Comparison of ENCODE assay signal across 8 mouse cellular contexts in the genomic region with DNA sequence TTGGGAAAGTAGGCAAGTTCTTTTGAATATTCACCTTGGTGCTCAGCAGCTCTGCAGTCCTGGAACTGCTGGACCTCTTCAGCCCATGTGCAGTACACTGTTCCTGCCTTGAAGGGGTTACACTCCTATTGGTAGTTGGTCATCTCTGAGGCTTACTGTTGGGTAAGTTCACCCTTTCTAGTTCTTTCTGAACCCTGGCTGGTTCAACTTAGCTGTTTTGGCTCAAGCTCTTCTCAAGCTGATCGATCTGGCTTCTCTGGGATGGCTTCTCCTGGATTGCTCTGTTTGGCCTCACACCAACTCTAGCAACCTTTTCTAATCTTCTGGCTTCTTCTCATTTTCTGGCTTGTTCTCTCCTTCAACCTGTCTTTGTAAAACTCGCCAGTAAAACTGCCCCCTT. TPM values are rescaled to one million over a fixed set of nuclear protein-coding genes. Genes with fewer than 3 reads are reported as not detected.
DNase-seq lines count a peak whose midpoint lies in the region; ATAC-seq and TF ChIP-seq lines count a peak whose summit lies in the region.

No protein-coding gene starts in this region.

- no peak overlapping the region for H3K27ac ChIP-seq in heart, embryonic 14.5 days (replicated peaks in 1 of 2; ENCODE audit: control insufficient read depth in 1 of 2, insufficient read depth in 1 of 2, low read depth in 2 of 2, low read length in 2 of 2)
- H3K27ac ChIP-seq in hindbrain, embryonic 11.5 days (ENCODE audit: low read depth, low read length) = no peak overlapping the region
- H3K27ac ChIP-seq in midbrain, embryonic 12.5 days (replicated peaks) = no peak overlapping the region

- H3K9me3 ChIP-seq in heart, embryonic 14.5 days (ENCODE audit: control insufficient read depth, low read length) = no peaks in the 10 kb centered on the region
- no peaks in the 10 kb centered on the region for H3K9me3 ChIP-seq in G1E (replicated peaks)
- no peaks in the 10 kb centered on the region for H3K9me3 ChIP-seq in hindbrain, embryonic 11.5 days (ENCODE audit: control insufficient read depth, low read length)
- no peaks in the 10 kb centered on the region for H3K9me3 ChIP-seq in midbrain, embryonic 12.5 days

- peak overlapping the region in 1 of 2 experiments; percentile 99; a peak in 3 of 4 replicates for H3K4me3 ChIP-seq in heart, embryonic 14.5 days (ENCODE audit: control insufficient read depth in 1 of 2, insufficient read depth in 1 of 2, low read depth in 1 of 2, low read length in 2 of 2)
- peak overlapping the region; percentile 85 for H3K4me3 ChIP-seq in G1E (ENCODE audit: low read depth, low read length)
- peak overlapping the region; percentile 0; the same call in 1 of the 2 replicates for H3K4me3 ChIP-seq in hindbrain, embryonic 11.5 days (ENCODE audit: low read depth, low read length)
- H3K4me3 ChIP-seq in midbrain, embryonic 12.5 days = peak overlapping the region; percentile 99

- no peak for ATAC-seq in heart, embryonic 14.5 days (ENCODE audit: insufficient number of reproducible peaks, insufficient read depth, low FRiP score, low read depth)
- no peak for ATAC-seq in G1E (ENCODE audit: extremely low read depth, insufficient number of reproducible peaks, low FRiP score, poor library complexity, severe bottlenecking)
- no peak for ATAC-seq in hindbrain, embryonic 11.5 days (ENCODE audit: low FRiP score)
- ATAC-seq in midbrain, embryonic 12.5 days (ENCODE audit: low FRiP score, low read depth) = no peak

- H3K9ac ChIP-seq in heart, embryonic 14.5 days (ENCODE audit: low read length) = peak overlapping the region; percentile 100
- no peak overlapping the region for H3K9ac ChIP-seq in hindbrain, embryonic 11.5 days (ENCODE audit: low read depth, low read length)
- H3K9ac ChIP-seq in midbrain, embryonic 12.5 days (replicated peaks) = peak overlapping the region; percentile 52

- DNase-seq in heart, adult 8-10 months (ENCODE audit: low spot score) = no peak
- DNase-seq in G1E (ENCODE audit: low spot score) = no peak
- DNase-seq in hindbrain, embryonic 11.5 days (ENCODE audit: low spot score) = peak; percentile 8
- no peak for DNase-seq in urinary bladder, postnatal 4 days (ENCODE audit: low spot score in 2 of 2)
- DNase-seq in right cerebral cortex, adult 18-20 months = no peak
- no peak for DNase-seq in layer of hippocampus, adult 11-12 months (ENCODE audit: low spot score)

- WGBS in heart, embryonic 14.5 days = 66% methylated on average over 2 of the region's 2 CpGs
- WGBS in hindbrain, embryonic 11.5 days = 80% methylated on average over 2 of the region's 2 CpGs
- 65% methylated on average over 2 of the region's 2 CpGs for WGBS in midbrain, embryonic 12.5 days

- no peaks in the 10 kb centered on the region for H3K36me3 ChIP-seq in heart, embryonic 14.5 days (ENCODE audit: control insufficient read depth, insufficient read depth, low read length)
- peaks cover 12% of the 10 kb centered on the region for H3K36me3 ChIP-seq in G1E (replicated peaks)
- no peaks in the 10 kb centered on the region for H3K36me3 ChIP-seq in hindbrain, embryonic 11.5 days (ENCODE audit: control insufficient read depth, insufficient read depth, low read length)
- no peaks in the 10 kb centered on the region for H3K36me3 ChIP-seq in midbrain, embryonic 12.5 days

- H3K4me2 ChIP-seq in heart, embryonic 14.5 days (ENCODE audit: low read length) = peak overlapping the region; percentile 72
- H3K4me2 ChIP-seq in hindbrain, embryonic 11.5 days (replicated peaks; ENCODE audit: low read depth, low read length) = peak overlapping the region; percentile 46
- H3K4me2 ChIP-seq in midbrain, embryonic 12.5 days (replicated peaks) = peak overlapping the region; percentile 66

- H3K4me1 ChIP-seq in heart, embryonic 14.5 days (ENCODE audit: control insufficient read depth in 2 of 2, insufficient read depth in 2 of 2, low read length in 2 of 2) = peaks cover 3 to 23% of the 10 kb centered on the region in 2 experiments; a peak in 3 of 4 replicates
- peaks cover 49% of the 10 kb centered on the region for H3K4me1 ChIP-seq in G1E (ENCODE audit: insufficient read depth, low read depth, low read length)
- H3K4me1 ChIP-seq in hindbrain, embryonic 11.5 days (replicated peaks; ENCODE audit: control insufficient read depth, insufficient read depth, low read length) = no peaks in the 10 kb centered on the region
- peaks cover 21% of the 10 kb centered on the region for H3K4me1 ChIP-seq in midbrain, embryonic 12.5 days

- no peak for TF ChIP-seq CTCF in G1E (IDR thresholded peaks at IDR 0.05; ENCODE audit: low read depth, low read length)

- H3K27me3 ChIP-seq in heart, embryonic 14.5 days (ENCODE audit: control insufficient read depth, insufficient read depth, low read length) = no peaks in the 10 kb centered on the region
- H3K27me3 ChIP-seq in G1E (ENCODE audit: insufficient read depth, low read length) = no peaks in the 10 kb centered on the region
- no peaks in the 10 kb centered on the region for H3K27me3 ChIP-seq in hindbrain, embryonic 11.5 days (ENCODE audit: control insufficient read depth, insufficient read depth, low read length)
- H3K27me3 ChIP-seq in midbrain, embryonic 12.5 days = no peaks in the 10 kb centered on the region

RNA-seq across cellular contexts. Expression of a gene that starts 1.8 kb away (rescaled TPM):
- 14.2 and 14.4 TPM in 2 replicates for polyA plus RNA-seq in heart, embryonic 14.5 days (2014; fragmentation: Nextera tagmentation; extraction: Ambion mirVana)
- 10 to 100 TPM; 36.9 to 40.6 (median 37.5) TPM for total RNA-seq in heart, adult 8-10 months (2022)
- total RNA-seq in G1E (2014; fragmentation: Nextera tagmentation) (81.0 and 88.0 TPM in 2 replicates), G1E (2017) (27.6 and 32.3 TPM in 2 replicates)
- 43.1 and 45.8 TPM in 2 replicates for polyA plus RNA-seq in G1E (2012)
- 19.2 and 32.8 TPM in 2 replicates for polyA plus RNA-seq in hindbrain, embryonic 11.5 days (2014; fragmentation: Nextera tagmentation; extraction: Ambion mirVana)
- 25.3 and 27.3 TPM in 2 replicates for polyA plus RNA-seq in midbrain, embryonic 12.5 days (2016; fragmentation: Nextera tagmentation; extraction: Ambion mirVana)
